23 mouse cellular contexts compared by ENCODE assay signal in the genomic region with DNA sequence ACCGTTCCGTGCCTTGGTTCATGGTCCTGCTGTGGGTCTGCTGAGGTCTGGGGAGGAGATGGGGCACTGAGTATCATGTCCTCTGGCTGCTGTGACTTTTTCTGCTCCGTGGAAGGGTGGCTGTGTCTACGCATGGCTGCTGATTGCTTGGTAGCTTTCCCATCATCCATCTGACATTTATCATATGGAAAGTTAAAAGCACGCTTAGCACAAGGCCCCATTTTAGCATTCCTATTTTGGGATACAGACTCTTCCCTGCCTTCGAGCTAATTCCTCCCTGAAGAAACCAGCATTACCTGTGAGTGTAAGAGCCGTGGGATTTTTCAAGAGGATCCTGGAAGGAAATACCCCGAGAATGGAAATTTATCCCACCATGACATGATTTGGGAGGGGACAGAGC.
"Had no signal": no experiment of that assay in that cellular context is flagged by ENCODE, and none has a peak within 500 bp of the region (broad histone marks: within the 10 kb centered on the region; RNA-seq: fewer than 3 reads in every experiment).

No protein-coding gene starts in this region.

- H3K9ac ChIP-seq: kidney, embryonic 15.5 days; limb, embryonic 13.5 days; liver, embryonic 14.5 days; liver, postnatal 0 days; lung, embryonic 14.5 days; midbrain, embryonic 15.5 days; neural tube, embryonic 12.5 days; neural tube, embryonic 15.5 days had no signal

- H3K27me3 ChIP-seq: kidney, embryonic 15.5 days; limb, embryonic 13.5 days; midbrain, embryonic 15.5 days; neural tube, embryonic 12.5 days; neural tube, embryonic 15.5 days had no signal

- ATAC-seq: liver, postnatal 0 days; lung, postnatal 0 days; midbrain, embryonic 15.5 days had no signal

- H3K36me3 ChIP-seq: midbrain, embryonic 15.5 days had no signal

- H3K4me3 ChIP-seq: kidney, embryonic 15.5 days; limb, embryonic 10.5 days; limb, embryonic 13.5 days; midbrain, embryonic 15.5 days; neural tube, embryonic 12.5 days; neural tube, embryonic 15.5 days had no signal

- DNase-seq: kidney, adult 11 months; kidney, adult 8-10 months; kidney, postnatal 10 days; kidney, postnatal 36 days; layer of hippocampus, postnatal 36 days; liver; liver, postnatal 0 days; lung, embryonic 14.5 days; right cerebral cortex, adult 18-20 months; right cerebral cortex, postnatal 14 days; right cerebral cortex, postnatal 4 days; thymus, postnatal 25 days had no signal

- H3K9me3 ChIP-seq: kidney, embryonic 15.5 days; limb, embryonic 10.5 days; limb, embryonic 13.5 days; midbrain, embryonic 15.5 days; neural tube, embryonic 12.5 days; neural tube, embryonic 15.5 days had no signal

- H3K4me2 ChIP-seq: kidney, embryonic 15.5 days; limb, embryonic 13.5 days; lung, embryonic 14.5 days; midbrain, embryonic 11.5 days; midbrain, embryonic 15.5 days; neural tube, embryonic 12.5 days; neural tube, embryonic 15.5 days had no signal

- H3K27ac ChIP-seq: kidney, embryonic 15.5 days; limb, embryonic 10.5 days; limb, embryonic 13.5 days; liver, embryonic 14.5 days; macrophage; midbrain, embryonic 15.5 days; neural tube, embryonic 12.5 days; neural tube, embryonic 15.5 days; stomach, postnatal 0 days had no signal

- H3K4me1 ChIP-seq: neural tube, embryonic 12.5 days had no signal
